ENCODE assay signal across 8 mouse cellular contexts in genomic region chr10:39369502-39369931, GRCm38 (mm10). TPM values are rescaled to one million over a fixed set of nuclear protein-coding genes. Genes with fewer than 3 reads are reported as not detected.
DNase-seq lines count a peak whose midpoint lies in the region; ATAC-seq and TF ChIP-seq lines count a peak whose summit lies in the region.

No protein-coding gene starts in this region.

- peak; percentile 100 for ATAC-seq in forebrain, embryonic 16.5 days
- peak; percentile 99 for ATAC-seq in lung, embryonic 14.5 days (ENCODE audit: insufficient read depth)

- peaks cover 39% of the 10 kb centered on the region for H3K4me1 ChIP-seq in forebrain, embryonic 16.5 days (replicated peaks; ENCODE audit: control insufficient read depth, insufficient read depth, low read length)
- peaks cover 3% of the 10 kb centered on the region; the same call in 1 of the 2 replicates for H3K4me1 ChIP-seq in lung, embryonic 14.5 days (ENCODE audit: insufficient read depth)
- peaks cover 7% of the 10 kb centered on the region for H3K4me1 ChIP-seq in olfactory bulb, adult 2 months (ENCODE audit: control insufficient read depth, insufficient read depth, low read length)
- H3K4me1 ChIP-seq in thymus, adult 2 months (replicated peaks; ENCODE audit: control insufficient read depth, insufficient read depth, low read length) = peaks cover 14% of the 10 kb centered on the region

- no peaks in the 10 kb centered on the region for H3K36me3 ChIP-seq in forebrain, embryonic 16.5 days (ENCODE audit: control insufficient read depth, insufficient read depth)
- H3K36me3 ChIP-seq in lung, embryonic 14.5 days (ENCODE audit: insufficient read depth) = no peaks in the 10 kb centered on the region
- no peaks in the 10 kb centered on the region for H3K36me3 ChIP-seq in thymus, adult 2 months (ENCODE audit: control insufficient read depth, insufficient read depth, low read length)

- DNase-seq in ES-CJ7 (ENCODE audit: low read depth, low spot score) = peak; percentile 96
- peak; percentile 95 to 98 for DNase-seq in cerebellum, adult 18-20 months
- DNase-seq in heart, postnatal 36 days = peak; percentile 92 to 93
- DNase-seq in layer of hippocampus, adult 2 months (ENCODE audit: low spot score in 2 of 2) = peak; percentile 97
- DNase-seq in lung, embryonic 14.5 days = peak; percentile 98
- peak; percentile 97 for DNase-seq in thymus, adult 2 months

- WGBS in forebrain, embryonic 16.5 days = under 1% methylated on average over 36 of the region's 44 CpGs
- under 1% methylated on average over 44 of the region's 44 CpGs for WGBS in lung, embryonic 14.5 days
- WGBS in olfactory bulb, adult 2 months = under 1% methylated on average over 44 of the region's 44 CpGs
- WGBS in thymus, adult 2 months = under 1% methylated on average over 44 of the region's 44 CpGs

- peak overlapping the region; percentile 97 for H3K9ac ChIP-seq in forebrain, embryonic 16.5 days (replicated peaks; ENCODE audit: low read depth, low read length)
- H3K9ac ChIP-seq in lung, embryonic 14.5 days = peak overlapping the region; percentile 87

- H3K4me3 ChIP-seq in forebrain, embryonic 16.5 days (replicated peaks; ENCODE audit: low read length) = peak overlapping the region; percentile 86
- H3K4me3 ChIP-seq in layer of hippocampus, adult 2 months = peak overlapping the region; percentile 91
- H3K4me3 ChIP-seq in lung, embryonic 14.5 days (ENCODE audit: low read depth, low read length) = peak overlapping the region; percentile 92
- peak overlapping the region; percentile 75 for H3K4me3 ChIP-seq in olfactory bulb, adult 2 months (ENCODE audit: insufficient read depth, low read depth, low read length)
- H3K4me3 ChIP-seq in thymus, adult 2 months (ENCODE audit: control insufficient read depth, insufficient read depth, low read length) = peak overlapping the region; percentile 72

- TF ChIP-seq POLR2A in olfactory bulb, adult 2 months (IDR thresholded peaks at IDR 0.05; ENCODE audit: insufficient read depth, low read depth, low read length) = peak; percentile 98
- TF ChIP-seq POLR2A in thymus, adult 2 months (IDR thresholded peaks at IDR 0.05; ENCODE audit: control insufficient read depth, extremely low read depth, insufficient read depth, low read length, poor library complexity) = peak; percentile 95

- no peaks in the 10 kb centered on the region for H3K27me3 ChIP-seq in forebrain, embryonic 16.5 days (replicated peaks; ENCODE audit: control insufficient read depth, insufficient read depth, low read length)
- H3K27me3 ChIP-seq in lung, embryonic 14.5 days (ENCODE audit: insufficient read depth, low read length) = no peaks in the 10 kb centered on the region
- H3K27me3 ChIP-seq in thymus, adult 2 months (ENCODE audit: control insufficient read depth, insufficient read depth, low read length) = no peaks in the 10 kb centered on the region

- H3K9me3 ChIP-seq in forebrain, embryonic 16.5 days (ENCODE audit: control insufficient read depth, low read length) = no peaks in the 10 kb centered on the region
- H3K9me3 ChIP-seq in lung, embryonic 14.5 days (ENCODE audit: low read depth, low read length) = no peaks in the 10 kb centered on the region

- TF ChIP-seq CTCF in layer of hippocampus, adult 2 months (conservative IDR thresholded peaks at IDR 0.05) = peak; percentile 26
- TF ChIP-seq CTCF in lung, embryonic 14.5 days (IDR thresholded peaks at IDR 0.05; ENCODE audit: low read depth) = no peak
- no peak for TF ChIP-seq CTCF in olfactory bulb, adult 2 months (IDR thresholded peaks at IDR 0.05; ENCODE audit: insufficient read depth, low read depth, low read length)
- TF ChIP-seq CTCF in thymus, adult 2 months (IDR thresholded peaks at IDR 0.05; ENCODE audit: borderline replicate concordance, control insufficient read depth, extremely low read depth, insufficient read depth, low read length, poor library complexity) = peak; percentile 74

- intact Hi-C loops in heart, postnatal 36 days (cut with DNase I) = loop anchor here (2.0 to 5.0 kb wide), 4 partner anchors 131 to 363 kb away; partner anchors contain the start of gene Rev3l

- H3K4me2 ChIP-seq in forebrain, embryonic 16.5 days (ENCODE audit: low read length) = peak overlapping the region; percentile 70
- H3K4me2 ChIP-seq in lung, embryonic 14.5 days = peak overlapping the region; percentile 81

- H3K27ac ChIP-seq in forebrain, embryonic 16.5 days (ENCODE audit: low read length) = peak overlapping the region; percentile 98
- H3K27ac ChIP-seq in layer of hippocampus, adult 2 months = peak overlapping the region; percentile 97
- peak overlapping the region; percentile 90 for H3K27ac ChIP-seq in lung, embryonic 14.5 days (ENCODE audit: low read depth)
- peak overlapping the region; percentile 93 for H3K27ac ChIP-seq in olfactory bulb, adult 2 months (ENCODE audit: insufficient read depth, low read depth, low read length)
- peak overlapping the region; percentile 90 for H3K27ac ChIP-seq in thymus, adult 2 months (ENCODE audit: control insufficient read depth, insufficient read depth, low read length)

RNA-seq across cellular contexts. Expression of gene Fyn, which starts 0.9 kb away (rescaled TPM):
- 74.4 and 75.7 TPM in 2 replicates for polyA plus RNA-seq in forebrain, embryonic 16.5 days (2015; fragmentation: Nextera tagmentation; extraction: Ambion mirVana)
- total RNA-seq in heart, postnatal 36 days (2021) = 10 to 100 TPM; 32.1 to 35.1 TPM
- total RNA-seq in layer of hippocampus, adult 2 months (2021) = 100 to 1,000 TPM; 127 to 130 TPM
- 27.8 and 30.3 TPM in 2 replicates for polyA plus RNA-seq in lung, embryonic 14.5 days (2014; fragmentation: Nextera tagmentation; extraction: Ambion mirVana)
- polyA plus RNA-seq in olfactory bulb, adult 2 months (2012; ENCODE audit: insufficient read depth, insufficient read length, low replicate concordance, missing spikeins) = 322 TPM in 1 of 2 replicates, not detected in the other
- 74.6 and 76.1 TPM in 2 replicates for polyA plus RNA-seq in thymus, adult 2 months (2012; rRNA removed)

Comparison
In these comparisons a context has a peak if more than half of its experiments do, and no peak if none do; other contexts are left out.
1. Peak in every context shown above with its lines: DNase-seq, ATAC-seq, H3K4me3 ChIP-seq and H3K27ac ChIP-seq.
2. CTCF ChIP-seq: peak in layer of hippocampus, adult 2 months (single experiment) and thymus, adult 2 months (single experiment); none in lung, embryonic 14.5 days (single experiment) and olfactory bulb, adult 2 months (single experiment).